ENCODE assay signal across 9 mouse cellular contexts in genomic region chr10:121781159-121781558, GRCm38 (mm10). TPM values are rescaled to one million over a fixed set of nuclear protein-coding genes. Genes with fewer than 3 reads are reported as not detected.
A peak's percentile ranks its signal among the peaks of the same experiment; 100 is the strongest.
DNase-seq lines count a peak whose midpoint lies in the region; ATAC-seq and TF ChIP-seq lines count a peak whose summit lies in the region.
"Had no signal": no experiment of that assay in that cellular context is flagged by ENCODE, and none has a peak within 500 bp of the region (broad histone marks: within the 10 kb centered on the region; RNA-seq: fewer than 3 reads in every experiment).

No protein-coding gene starts in this region.

- intact Hi-C loops in heart, postnatal 14 days (cut with DNase I) = no loop called here
- intact Hi-C loops in gastrocnemius, adult 2 months (cut with DNase I) = no loop called here

- no peaks in the 10 kb centered on the region for H3K9me3 ChIP-seq in embryonic facial prominence, embryonic 11.5 days (replicated peaks; ENCODE audit: control insufficient read depth, low read length)
- H3K9me3 ChIP-seq in embryonic facial prominence, embryonic 10.5 days = peaks cover 5% of the 10 kb centered on the region; the same call in 1 of the 2 replicates
- H3K9me3 ChIP-seq: limb, embryonic 13.5 days had no signal

- no peak overlapping the region; the same call in 1 of the 2 replicates for H3K4me2 ChIP-seq in embryonic facial prominence, embryonic 11.5 days (ENCODE audit: low read depth, low read length)
- H3K4me2 ChIP-seq: limb, embryonic 13.5 days had no signal

- ATAC-seq in embryonic facial prominence, embryonic 11.5 days (replicated peaks; ENCODE audit: insufficient number of reproducible peaks, low FRiP score, low TSS enrichment, low read depth) = 0 out of 2 replicates have a peak, but pooled peaks have one; percentile 29

- TF ChIP-seq CTCF in gastrocnemius, adult 2 months (IDR thresholded peaks at IDR 0.05) = no peak

- H3K27me3 ChIP-seq in embryonic facial prominence, embryonic 11.5 days (ENCODE audit: control insufficient read depth, insufficient read depth, low read length) = no peaks in the 10 kb centered on the region
- H3K27me3 ChIP-seq in embryonic facial prominence, embryonic 10.5 days (replicated peaks; ENCODE audit: low read depth, poor library complexity, severe bottlenecking) = no peaks in the 10 kb centered on the region
- H3K27me3 ChIP-seq: limb, embryonic 13.5 days had no signal

- WGBS in embryonic facial prominence, embryonic 11.5 days = 62% methylated on average over 14 of the region's 14 CpGs
- 49% methylated on average over 14 of the region's 14 CpGs for WGBS in embryonic facial prominence, embryonic 10.5 days

- H3K4me1 ChIP-seq in embryonic facial prominence, embryonic 11.5 days (ENCODE audit: control insufficient read depth, insufficient read depth, low read length) = no peaks in the 10 kb centered on the region
- H3K4me1 ChIP-seq in embryonic facial prominence, embryonic 10.5 days = 0 out of 2 replicates have a peak, but pooled peaks cover 4% of the 10 kb centered on the region
- H3K4me1 ChIP-seq: limb, embryonic 13.5 days had no signal

- H3K27ac ChIP-seq in embryonic facial prominence, embryonic 11.5 days (replicated peaks; ENCODE audit: low read depth, low read length) = no peak overlapping the region
- H3K27ac ChIP-seq in embryonic facial prominence, embryonic 10.5 days (replicated peaks) = no peak overlapping the region
- H3K27ac ChIP-seq in gastrocnemius, adult 2 months = no peak overlapping the region
- H3K27ac ChIP-seq: limb, embryonic 13.5 days had no signal

- peak; percentile 20 for DNase-seq in embryonic facial prominence, embryonic 11.5 days (ENCODE audit: low spot score)
- DNase-seq in embryonic facial prominence, embryonic 10.5 days (ENCODE audit: low spot score) = no peak
- DNase-seq in B cell, adult 2 months = peak; percentile 11 to 28
- DNase-seq in heart, postnatal 14 days = peak; percentile 15 to 36
- DNase-seq in lung, postnatal 25 days (ENCODE audit: low spot score) = peak; percentile 25
- DNase-seq in cerebellum, adult 9-10 months = no peak
- DNase-seq in gastrocnemius, adult 2 months = no peak
- no peak for DNase-seq in adrenal gland, postnatal 14 days

- H3K4me3 ChIP-seq in embryonic facial prominence, embryonic 11.5 days (ENCODE audit: low read depth, low read length) = no peak overlapping the region
- no peak overlapping the region for H3K4me3 ChIP-seq in embryonic facial prominence, embryonic 10.5 days
- H3K4me3 ChIP-seq in gastrocnemius, adult 2 months = no peak overlapping the region; the same call in 1 of the 2 replicates
- H3K4me3 ChIP-seq: limb, embryonic 13.5 days had no signal

- H3K36me3 ChIP-seq in embryonic facial prominence, embryonic 11.5 days (replicated peaks; ENCODE audit: control insufficient read depth, insufficient read depth, low read depth, low read length) = peaks cover 4% of the 10 kb centered on the region
- peaks cover 40% of the 10 kb centered on the region for H3K36me3 ChIP-seq in embryonic facial prominence, embryonic 10.5 days (replicated peaks)

- H3K9ac ChIP-seq in embryonic facial prominence, embryonic 11.5 days (replicated peaks; ENCODE audit: low read length) = no peak overlapping the region
- H3K9ac ChIP-seq: limb, embryonic 13.5 days had no signal

RNA-seq across cellular contexts. Expression of gene BC048403, which starts 41.4 kb away (rescaled TPM):
- 2.3 and 3.1 TPM in 2 replicates for polyA plus RNA-seq in embryonic facial prominence, embryonic 11.5 days (2014; fragmentation: Nextera tagmentation; extraction: Ambion mirVana)
- 2.8 and 3.6 TPM in 2 replicates for polyA plus RNA-seq in embryonic facial prominence, embryonic 10.5 days (2016; fragmentation: Nextera tagmentation; extraction: Ambion mirVana)
- 1 to 10 TPM; 1.0 to 1.6 TPM for total RNA-seq in heart, postnatal 14 days (2021)
- 1 to 10 TPM; 1.5 to 2.0 TPM for total RNA-seq in gastrocnemius, adult 2 months (2021)
- 8.5 and 9.0 TPM in 2 replicates for total RNA-seq in adrenal gland, postnatal 14 days (2021)

Comparison
In these comparisons a context has a peak if more than half of its experiments do, and no peak if none do; other contexts are left out.
1. DNase-seq: peak in embryonic facial prominence, embryonic 11.5 days (single experiment), B cell, adult 2 months (2 of 2), heart, postnatal 14 days (2 of 2) and lung, postnatal 25 days (single experiment); none in embryonic facial prominence, embryonic 10.5 days (single experiment), cerebellum, adult 9-10 months (single experiment), gastrocnemius, adult 2 months (single experiment) and adrenal gland, postnatal 14 days (single experiment).